Mouse (Mus musculus) thymus, postnatal 25 days (tissue): Measurements from ENCODE around the gene Dmrt3.

Experiments
- DNase-seq: peaks from one replicate; pipeline ENCODE4 v3.0.0; 2022

The Dmrt3 gene

GRCm38 (mm10) chr19:25622291-25623251 is 12.5 kb downstream of the Dmrt3 start:
- peak; percentile 45 for DNase-seq

DNA sequence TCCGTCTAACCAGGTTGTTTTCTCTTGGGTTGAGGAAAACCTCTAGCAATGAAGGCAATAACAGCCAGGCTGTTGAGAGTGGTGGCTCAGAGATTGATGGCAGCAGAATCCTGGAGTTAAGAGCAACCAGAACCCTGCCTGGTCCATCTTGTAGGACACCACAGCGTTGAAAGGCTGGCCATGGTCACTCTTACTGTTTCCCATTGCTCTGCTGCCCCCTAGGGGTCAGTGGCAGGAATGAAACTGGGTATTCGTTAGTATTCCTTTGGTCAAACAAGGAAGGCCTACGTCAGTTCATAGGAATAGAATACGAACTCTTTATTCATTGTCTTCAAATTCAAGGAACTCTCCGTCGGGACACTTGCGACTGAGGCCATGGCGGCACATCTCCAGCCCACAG is 18.4 kb downstream of the Dmrt3 start:
- DNase-seq = peak; percentile 25

GRCm38 (mm10) chr19:25635119-25635518 is 25.0 kb downstream of the Dmrt3 start:
- DNase-seq = no peak

GRCm38 (mm10) chr19:25635622-25636244 is 25.6 kb downstream of the Dmrt3 start:
- DNase-seq = no peak

- DNase-seq = no peak
Measured at GRCm38 (mm10) chr19:25638766-25639361, 28.8 kb downstream of the Dmrt3 start.

DNA sequence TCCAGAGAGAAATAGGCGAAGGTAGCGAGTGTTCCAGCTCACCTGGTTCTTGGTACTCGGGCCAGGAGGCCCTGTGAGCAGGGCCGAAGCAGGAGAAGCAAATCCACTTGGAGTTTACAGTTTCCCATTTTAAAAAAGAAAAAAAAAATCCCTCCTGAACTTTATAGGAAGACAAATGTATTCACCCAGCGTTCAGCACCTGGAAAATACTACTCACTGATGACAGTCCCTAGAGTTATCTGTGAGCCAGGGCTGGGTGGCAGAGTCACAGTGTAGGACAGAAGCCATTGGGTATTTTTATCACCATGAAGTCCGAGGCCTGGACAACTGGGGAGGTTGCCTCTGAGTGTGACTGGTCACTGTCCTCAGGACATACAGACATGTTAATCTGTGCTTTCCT is 31.7 kb downstream of the Dmrt3 start:
- no peak for DNase-seq

GRCm38 (mm10) chr19:25647136-25647535 is 37.0 kb downstream of the Dmrt3 start:
- no peak for DNase-seq

DNA sequence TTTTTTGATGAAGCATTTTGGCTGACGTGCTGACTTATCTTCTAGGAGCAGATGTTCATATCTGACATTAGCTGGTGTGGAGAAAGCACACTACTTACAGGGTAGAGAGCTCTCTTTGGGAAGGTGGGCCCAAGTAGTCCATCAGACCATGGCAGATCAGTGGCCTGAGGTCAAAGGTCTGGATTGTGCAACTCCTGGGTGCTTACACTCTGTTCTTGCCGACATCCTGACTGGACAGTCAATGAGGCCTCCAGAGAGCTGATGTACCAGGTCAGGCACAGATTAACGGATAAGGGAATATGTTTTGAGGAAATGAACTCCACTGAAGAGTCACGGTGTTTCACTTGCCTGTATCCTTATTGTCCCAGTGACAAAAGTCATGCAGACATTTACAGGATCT is 38.6 kb downstream of the Dmrt3 start:
- DNase-seq = no peak

GRCm38 (mm10) chr19:25650474-25650873 is 40.4 kb downstream of the Dmrt3 start:
- no peak for DNase-seq

- DNase-seq = no peak
Measured at GRCm38 (mm10) chr19:25652560-25652959, 42.5 kb downstream of the Dmrt3 start.

DNA sequence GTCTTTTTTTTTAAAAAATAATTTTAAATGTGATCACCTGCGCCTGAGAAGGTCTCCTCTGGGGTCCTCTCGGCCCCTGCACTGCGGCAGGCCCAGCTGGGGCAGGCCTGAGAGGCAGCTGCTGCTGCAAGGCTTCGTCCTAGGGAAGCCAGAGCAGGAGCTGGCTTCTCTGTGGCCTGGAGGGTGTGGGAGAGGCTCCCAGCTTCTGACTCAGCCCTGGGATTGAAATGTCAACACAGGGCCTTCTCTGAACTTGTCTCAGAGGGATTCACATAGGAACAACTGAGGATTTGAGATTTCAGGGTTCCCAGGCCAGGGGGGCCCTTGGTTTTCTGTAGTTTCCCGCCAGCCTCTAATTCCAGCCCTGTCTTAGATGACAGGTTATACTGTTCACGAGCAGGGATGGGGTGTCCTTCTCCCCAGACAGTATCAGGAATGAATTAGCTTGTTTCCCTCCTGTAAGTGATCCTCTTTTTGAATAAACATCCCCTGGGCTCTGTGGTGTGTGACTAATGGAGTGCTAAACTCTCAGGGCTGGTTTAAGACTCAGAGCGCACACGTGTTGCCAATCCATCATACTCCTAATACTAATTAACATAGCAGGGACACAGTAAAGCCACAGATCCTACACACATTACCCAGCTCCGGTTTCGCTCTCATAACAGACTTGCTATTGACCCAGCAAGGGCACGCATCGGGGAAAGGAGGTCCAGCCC is 44.1 kb downstream of the Dmrt3 start:
- no peak for DNase-seq

- DNase-seq = no peak
Measured at GRCm38 (mm10) chr19:25665486-25666339, 55.6 kb downstream of the Dmrt3 start.

DNA sequence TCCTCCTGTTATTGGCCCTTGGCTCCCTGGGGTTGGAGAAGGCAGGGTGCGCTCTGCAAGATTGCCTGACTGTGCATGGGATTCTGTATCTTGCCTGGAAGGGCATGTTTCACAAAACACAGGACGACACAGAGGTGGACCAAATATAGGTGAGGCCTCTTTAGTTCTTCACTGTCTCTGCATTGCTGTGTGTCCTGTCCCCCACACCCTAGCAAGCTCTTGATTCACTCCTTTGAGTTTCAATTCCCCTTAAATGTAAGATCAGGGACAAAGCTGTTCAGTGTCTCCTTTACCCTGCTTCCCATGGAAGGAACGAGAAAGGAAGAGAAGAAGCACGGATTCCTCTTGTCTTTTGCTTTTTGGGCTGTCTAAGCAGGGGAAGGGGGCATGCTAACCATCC is 57.7 kb downstream of the Dmrt3 start:
- no peak for DNase-seq

GRCm38 (mm10) chr19:25669593-25670248 is 59.6 kb downstream of the Dmrt3 start:
- DNase-seq = no peak

GRCm38 (mm10) chr19:25670571-25671285 is 60.6 kb downstream of the Dmrt3 start:
- no peak for DNase-seq

GRCm38 (mm10) chr19:25671681-25672080 is 61.6 kb downstream of the Dmrt3 start:
- no peak for DNase-seq

- peak; percentile 23 for DNase-seq
Measured at GRCm38 (mm10) chr19:25672101-25672950, 62.2 kb downstream of the Dmrt3 start, which contains the start of gene Dmrt2. Dmrt2 (plus strand) TSS chr19:25672411.
